Mouse (Mus musculus) liver, adult 2 months (tissue): ENCODE data around the gene Lars2.

Experiments
- CTCF ChIP-seq: fragments of 200-500 bp; IDR thresholded peaks from 2 replicates; pipeline ENCODE4 v1.5.1; 2011; ENCODE audit warnings: low read depth, low read length, control low read depth
- POLR2A ChIP-seq: fragments of 200-500 bp; IDR thresholded peaks from 2 replicates; pipeline ENCODE4 v1.6.1; 2011; ENCODE audit warnings: low read length, control low read depth; ENCODE audit not compliant: insufficient read depth; ENCODE audit errors: extremely low read depth

DNA sequence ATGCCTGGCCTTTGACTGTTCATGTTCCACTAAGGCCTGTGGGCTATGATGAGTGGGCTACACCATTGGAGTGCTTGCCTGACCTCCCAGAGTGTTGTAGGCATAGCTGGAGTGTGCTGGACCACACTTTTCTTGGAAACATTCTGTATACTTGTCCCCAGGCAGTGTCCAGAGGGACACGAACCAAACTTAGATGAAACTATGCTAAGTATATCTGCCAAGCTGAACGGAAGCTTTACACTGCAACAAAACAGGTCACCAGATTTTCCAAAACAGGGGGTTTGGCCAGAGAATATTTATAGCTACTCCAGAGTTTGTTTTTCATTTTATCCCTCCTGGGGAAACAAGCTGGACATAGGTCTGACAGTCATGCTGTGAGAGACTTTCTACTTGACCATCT is 122.3 kb downstream of the Lars2 start:
- TF ChIP-seq CTCF (no peak), POLR2A (no peak)
